In the genomic region with DNA sequence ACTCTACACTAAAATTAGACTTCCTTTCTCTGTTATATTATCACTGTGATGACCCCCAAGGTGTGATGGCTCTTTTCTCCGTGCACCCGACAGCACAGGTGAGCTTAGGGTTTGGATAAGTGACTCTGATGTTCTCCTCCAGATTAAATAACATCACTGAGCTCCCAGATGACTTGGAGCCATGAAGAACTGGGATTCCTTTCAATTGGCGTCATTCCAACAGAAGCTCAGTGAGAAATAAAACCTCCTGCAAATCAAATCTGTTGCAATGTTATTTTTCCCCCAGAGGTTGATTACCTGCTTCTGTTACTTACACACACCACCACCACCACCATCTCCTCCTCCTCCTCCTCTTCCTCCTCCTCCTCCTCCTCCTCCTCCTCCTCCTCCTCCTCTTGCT, we compare ENCODE assay signal across 12 mouse cellular contexts. TPM values are rescaled to one million over a fixed set of nuclear protein-coding genes. Genes with fewer than 3 reads are reported as not detected.
A peak's percentile ranks its signal among the peaks of the same experiment; 100 is the strongest.
DNase-seq lines count a peak whose midpoint lies in the region; ATAC-seq lines count a peak whose summit lies in the region.
"Had no signal": no experiment of that assay in that cellular context is flagged by ENCODE, and none has a peak within 500 bp of the region (broad histone marks: within the 10 kb centered on the region; RNA-seq: fewer than 3 reads in every experiment).

No protein-coding gene starts in this region.

- ATAC-seq in midbrain, embryonic 13.5 days = no peak

- no peak overlapping the region for H3K9ac ChIP-seq in midbrain, embryonic 13.5 days (replicated peaks)
- H3K9ac ChIP-seq: embryonic facial prominence, embryonic 13.5 days; hindbrain, embryonic 15.5 days had no signal

- no peak overlapping the region for H3K4me3 ChIP-seq in midbrain, embryonic 13.5 days (replicated peaks)
- H3K4me3 ChIP-seq: embryonic facial prominence, embryonic 13.5 days; hindbrain, embryonic 15.5 days had no signal

- no peaks in the 10 kb centered on the region for H3K9me3 ChIP-seq in midbrain, embryonic 13.5 days
- H3K9me3 ChIP-seq: embryonic facial prominence, embryonic 13.5 days; hindbrain, embryonic 15.5 days had no signal

- H3K4me2 ChIP-seq in midbrain, embryonic 13.5 days (replicated peaks) = no peak overlapping the region
- H3K4me2 ChIP-seq: embryonic facial prominence, embryonic 13.5 days; hindbrain, embryonic 15.5 days had no signal

- peaks cover 7% of the 10 kb centered on the region; the same call in 1 of the 2 replicates for H3K4me1 ChIP-seq in midbrain, embryonic 13.5 days (replicated peaks)

- 82% methylated on average over 3 of the region's 3 CpGs for WGBS in midbrain, embryonic 13.5 days

- H3K27ac ChIP-seq in midbrain, embryonic 13.5 days = no peak overlapping the region
- H3K27ac ChIP-seq: embryonic facial prominence, embryonic 13.5 days; hindbrain, embryonic 15.5 days had no signal

- H3K36me3 ChIP-seq in midbrain, embryonic 13.5 days = no peaks in the 10 kb centered on the region
- H3K36me3 ChIP-seq: embryonic facial prominence, embryonic 13.5 days; hindbrain, embryonic 15.5 days had no signal

- H3K27me3 ChIP-seq in midbrain, embryonic 13.5 days = no peaks in the 10 kb centered on the region
- H3K27me3 ChIP-seq: CH12.LX; embryonic facial prominence, embryonic 13.5 days; hindbrain, embryonic 15.5 days had no signal

- DNase-seq in gastrocnemius, adult 18-20 months (ENCODE audit: low spot score) = peak; percentile 64
- DNase-seq in gastrocnemius, postnatal 10 days = no peak
- peak; percentile 36 for DNase-seq in layer of hippocampus, adult 11-12 months (ENCODE audit: low spot score)
- DNase-seq in layer of hippocampus, adult 9-10 months (ENCODE audit: low spot score) = no peak
- DNase-seq in brain, adult 2 months (ENCODE audit: low read depth, low spot score) = peak; percentile 90
- peak; percentile 87 for DNase-seq in fat pad, adult 2 months (ENCODE audit: extremely low read depth, low read depth, low spot score)
- DNase-seq in urinary bladder, adult 2 months (ENCODE audit: low spot score) = no peak
- DNase-seq: right cerebral cortex, postnatal 4 days had no signal

RNA-seq across cellular contexts. Expression of a gene that starts 13.2 kb away (rescaled TPM):
- 10 to 100 TPM; 41.5 to 54.8 TPM for total RNA-seq in gastrocnemius, adult 18-20 months (2021)
- total RNA-seq in gastrocnemius, postnatal 10 days (2021) = 10 to 100 TPM; 49.6 to 54.5 TPM
- polyA plus RNA-seq in urinary bladder, adult 2 months (2012; rRNA removed) = 34.8 and 47.7 TPM in 2 replicates
- polyA plus RNA-seq in midbrain, embryonic 13.5 days (2015; fragmentation: Nextera tagmentation; extraction: Ambion mirVana) = 20.9 and 21.2 TPM in 2 replicates

RNA-seq across cellular contexts. Expression of a gene that starts 22.6 kb away (rescaled TPM):
- 1 to 10 TPM; 1.8 to 2.7 TPM for total RNA-seq in gastrocnemius, adult 18-20 months (2021)
- total RNA-seq in gastrocnemius, postnatal 10 days (2021) = 1 to 10 TPM; 1.3 to 3.0 TPM
- polyA plus RNA-seq in urinary bladder, adult 2 months (2012; rRNA removed) = 6.1 and 6.3 TPM in 2 replicates
- 10.5 and 11.1 TPM in 2 replicates for polyA plus RNA-seq in midbrain, embryonic 13.5 days (2015; fragmentation: Nextera tagmentation; extraction: Ambion mirVana)

Comparison
In these comparisons a context has a peak if more than half of its experiments do, and no peak if none do; other contexts are left out.
1. DNase-seq: peak in gastrocnemius, adult 18-20 months (single experiment), layer of hippocampus, adult 11-12 months (single experiment), brain, adult 2 months (single experiment) and fat pad, adult 2 months (single experiment); none in gastrocnemius, postnatal 10 days (single experiment), layer of hippocampus, adult 9-10 months (single experiment) and urinary bladder, adult 2 months (single experiment).